Mouse (Mus musculus) thymus, adult 2 months (tissue): Measurements from ENCODE around the gene Nell2.

Experiments used
- CTCF ChIP-seq: fragments of 200-500 bp; IDR thresholded peaks from 2 replicates; pipeline ENCODE4 v1.5.1; 2012; ENCODE audit warnings: mild to moderate bottlenecking, control low read depth, low read length, moderate library complexity, borderline replicate concordance; ENCODE audit not compliant: control insufficient read depth, poor library complexity, insufficient read depth; ENCODE audit errors: extremely low read depth
- POLR2A ChIP-seq: fragments of 200-500 bp; IDR thresholded peaks from 2 replicates; pipeline ENCODE4 v1.6.1; 2012; ENCODE audit warnings: mild to moderate bottlenecking, low read length, control low read depth, moderate library complexity; ENCODE audit not compliant: control insufficient read depth, poor library complexity, insufficient read depth; ENCODE audit errors: extremely low read depth

GRCm38 (mm10) chr15:95259671-95260450, 268.5 kb downstream of the Nell2 start:
- TF ChIP-seq CTCF, result no peak
- TF ChIP-seq POLR2A, result no peak
